Mouse (Mus musculus) ES-Bruce4 (cell line): ENCODE data around the gene Chd6. TPM values are rescaled to one million over a fixed set of nuclear protein-coding genes. Genes with fewer than 3 reads are reported as not detected.

Source experiments
- H3K27ac ChIP-seq: 2 replicates; pipeline ENCODE4 v1.5.1; 2012; ENCODE audit warnings: low read length, inconsistent platforms; ENCODE audit not compliant: insufficient read depth
- H3K27me3 ChIP-seq: 2 replicates; pipeline ENCODE4 v1.6.1; 2012; ENCODE audit warnings: mild to moderate bottlenecking, low read length, inconsistent platforms; ENCODE audit not compliant: control insufficient read depth, poor library complexity, insufficient read depth, severe bottlenecking
- H3K36me3 ChIP-seq: 2 replicates; pipeline ENCODE4 v1.6.1; 2012; ENCODE audit warnings: inconsistent platforms, mild to moderate bottlenecking, low read length, moderate library complexity; ENCODE audit not compliant: control insufficient read depth, poor library complexity, insufficient read depth, severe bottlenecking
- H3K4me1 ChIP-seq: one replicate; pipeline ENCODE4 v1.8.1; 2011; ENCODE audit warnings: low read length; ENCODE audit not compliant: control insufficient read depth, insufficient read depth
- H3K4me3 ChIP-seq: 2 replicates; pipeline ENCODE4 v1.5.1; 2011; ENCODE audit warnings: low read depth, mild to moderate bottlenecking, low read length
- H3K9ac ChIP-seq: 2 replicates; pipeline ENCODE4 v1.6.1; 2012; ENCODE audit warnings: low read depth, mild to moderate bottlenecking, inconsistent platforms; ENCODE audit not compliant: poor library complexity, severe bottlenecking
- H3K9me3 ChIP-seq: replicated peaks from 2 replicates; pipeline ENCODE4 v1.6.1; 2012; ENCODE audit warnings: mild to moderate bottlenecking, low read length, inconsistent platforms; ENCODE audit not compliant: control insufficient read depth, poor library complexity, insufficient read depth, severe bottlenecking
- CTCF ChIP-seq: IDR thresholded peaks from one replicate; pipeline ENCODE4 v1.8.1; 2011; ENCODE audit warnings: low read depth, low read length
- EP300 ChIP-seq: IDR thresholded peaks from 2 replicates; pipeline ENCODE4 v1.6.1; 2011; ENCODE audit warnings: low read depth, low read length; ENCODE audit not compliant: insufficient read depth
- POLR2A ChIP-seq: IDR thresholded peaks from one replicate; pipeline ENCODE4 v1.8.1; 2011; ENCODE audit warnings: low read length; ENCODE audit not compliant: insufficient read depth
- polyA plus RNA-seq: library from polyadenylated mRNA; stranded (reverse); fragments of >200 nt; gene quantifications from 2 replicates; pipeline ENCODE4 v1.2.4, GENCODE M21; 2011; ENCODE audit warnings: low read depth; ENCODE audit not compliant: missing spikeins, insufficient read depth, insufficient read length

Chd6 gene
- polyA plus RNA-seq, 1 experiment = 90.4 TPM

DNA sequence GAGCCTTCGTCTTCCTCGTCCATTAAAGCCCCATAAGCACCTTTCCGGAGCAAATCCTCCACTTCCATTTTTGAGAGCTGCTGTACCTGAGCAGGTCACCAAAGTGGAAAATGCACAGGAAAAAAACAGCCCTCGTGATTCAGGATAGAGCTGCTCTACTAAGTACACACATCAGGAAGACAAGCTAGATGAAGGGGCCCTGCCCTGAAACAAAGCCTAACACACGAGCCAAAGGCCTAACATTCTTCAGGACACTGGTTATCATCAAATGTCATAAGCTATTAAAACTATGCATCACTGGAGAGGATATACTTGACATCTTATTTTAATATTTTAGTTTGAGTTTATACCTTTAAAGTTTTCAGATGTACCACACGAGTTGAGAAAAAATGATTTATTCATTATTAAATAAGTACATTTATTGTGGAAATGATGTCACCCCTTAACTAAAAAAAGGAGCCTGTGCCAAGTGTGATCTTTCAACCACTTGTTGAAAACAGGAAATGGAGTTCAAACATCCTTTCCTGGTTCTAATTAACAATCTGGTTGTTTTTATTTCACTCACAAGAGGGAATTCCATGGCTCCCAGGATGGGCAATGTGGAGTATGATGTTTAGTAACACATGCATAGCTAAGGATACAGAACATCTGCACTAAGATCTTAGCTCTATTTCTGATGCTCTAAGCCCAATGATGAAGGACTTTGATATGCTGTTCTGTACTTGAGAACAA, 118.4 kb downstream of the Chd6 start:
- H3K27me3 ChIP-seq = no peaks in the 10 kb centered on the region
- H3K27ac ChIP-seq = no peak overlapping the region
- TF ChIP-seq EP300 (no peak), POLR2A (no peak), CTCF (no peak)
- peaks cover 4% of the 10 kb centered on the region; the same call in 1 of the 2 replicates for H3K9me3 ChIP-seq
- no peak overlapping the region for H3K9ac ChIP-seq
- H3K36me3 ChIP-seq = peaks cover 29% of the 10 kb centered on the region
- H3K4me1 ChIP-seq = no peaks in the 10 kb centered on the region
- H3K4me3 ChIP-seq = no peak overlapping the region

DNA sequence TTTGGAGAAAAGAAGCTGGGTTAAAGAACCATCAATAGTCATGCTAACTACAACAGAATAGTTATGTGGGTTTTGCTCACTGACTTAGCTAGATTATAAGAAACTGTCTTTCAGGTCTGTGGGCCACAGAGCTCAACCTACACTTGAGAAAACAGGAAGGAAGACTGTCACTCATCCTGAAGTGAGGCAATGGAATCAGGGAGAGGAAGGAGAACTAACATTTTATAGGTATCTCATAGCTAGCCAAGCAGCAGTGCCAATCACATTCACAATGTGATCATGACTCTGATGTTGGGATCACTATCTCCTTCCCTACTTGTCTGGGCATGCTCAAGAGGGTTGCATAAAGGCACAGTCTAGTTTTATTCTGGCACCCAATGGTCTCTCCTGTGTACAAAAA, 121.4 kb downstream of the Chd6 start:
- Histone ChIP-seq H3K36me3 (peaks cover 49% of the 10 kb centered on the region), H3K27me3 (no peaks in the 10 kb centered on the region), H3K9me3 (peaks cover 4% of the 10 kb centered on the region; the same call in 1 of the 2 replicates), H3K4me1 (no peaks in the 10 kb centered on the region), H3K27ac (0 out of 2 replicates have a peak overlapping the region, but pooled peaks have one; percentile 28), H3K9ac (no peak overlapping the region), H3K4me3 (no peak overlapping the region)
- no peak for TF ChIP-seq CTCF
- TF ChIP-seq POLR2A = no peak
- TF ChIP-seq EP300 = no peak

DNA sequence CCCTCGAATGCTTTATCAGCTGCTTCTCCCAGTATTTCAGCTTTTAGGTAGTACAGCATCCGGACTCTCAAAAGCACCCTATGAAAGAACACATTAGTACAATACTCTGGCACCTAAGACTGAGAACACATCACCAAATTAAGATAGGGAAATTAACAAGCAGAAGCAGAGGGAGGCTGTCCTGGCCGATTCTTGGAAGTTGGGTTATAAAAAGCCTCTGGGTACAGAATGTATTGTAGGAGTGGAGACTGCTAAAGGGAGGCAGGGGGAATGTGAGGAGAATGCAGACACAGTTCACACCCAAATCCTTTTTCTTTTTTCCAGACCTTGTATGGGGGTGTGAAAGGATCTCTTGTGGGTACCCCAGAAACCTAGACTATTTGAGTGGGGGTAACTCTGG, 126.2 kb downstream of the Chd6 start:
- Histone ChIP-seq H3K27me3 (no peaks in the 10 kb centered on the region), H3K27ac (no peak overlapping the region), H3K4me1 (no peaks in the 10 kb centered on the region), H3K4me3 (no peak overlapping the region), H3K9me3 (0 out of 2 replicates have a peak, but pooled peaks cover 3% of the 10 kb centered on the region), H3K9ac (no peak overlapping the region), H3K36me3 (peaks cover 43% of the 10 kb centered on the region)
- TF ChIP-seq CTCF (no peak), EP300 (no peak), POLR2A (no peak)

DNA sequence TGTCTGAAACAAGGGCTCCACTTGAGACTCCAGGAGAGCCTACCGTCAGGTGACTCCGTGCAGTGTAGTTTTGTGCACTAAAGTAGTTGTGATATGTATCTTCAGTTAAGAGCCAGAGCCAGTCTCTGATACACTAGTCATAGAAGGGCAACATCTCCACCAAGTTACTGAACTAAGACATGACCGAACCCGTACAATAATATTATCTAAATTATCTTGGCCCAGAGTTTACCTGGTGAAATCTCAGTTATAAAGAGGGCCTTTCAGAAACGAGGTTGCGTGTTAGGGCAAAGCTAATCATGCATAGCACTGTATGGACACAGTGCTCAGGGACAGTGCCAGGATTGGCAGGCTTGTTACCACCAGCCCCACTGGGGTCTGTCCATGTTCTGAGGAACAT, 127.1 kb downstream of the Chd6 start:
- H3K9ac ChIP-seq = no peak overlapping the region
- no peaks in the 10 kb centered on the region for H3K27me3 ChIP-seq
- H3K27ac ChIP-seq = no peak overlapping the region
- no peaks in the 10 kb centered on the region for H3K9me3 ChIP-seq
- no peak for TF ChIP-seq POLR2A
- no peak for TF ChIP-seq CTCF
- no peak for TF ChIP-seq EP300
- H3K36me3 ChIP-seq = peaks cover 42% of the 10 kb centered on the region
- no peak overlapping the region for H3K4me3 ChIP-seq
- H3K4me1 ChIP-seq = no peaks in the 10 kb centered on the region

DNA sequence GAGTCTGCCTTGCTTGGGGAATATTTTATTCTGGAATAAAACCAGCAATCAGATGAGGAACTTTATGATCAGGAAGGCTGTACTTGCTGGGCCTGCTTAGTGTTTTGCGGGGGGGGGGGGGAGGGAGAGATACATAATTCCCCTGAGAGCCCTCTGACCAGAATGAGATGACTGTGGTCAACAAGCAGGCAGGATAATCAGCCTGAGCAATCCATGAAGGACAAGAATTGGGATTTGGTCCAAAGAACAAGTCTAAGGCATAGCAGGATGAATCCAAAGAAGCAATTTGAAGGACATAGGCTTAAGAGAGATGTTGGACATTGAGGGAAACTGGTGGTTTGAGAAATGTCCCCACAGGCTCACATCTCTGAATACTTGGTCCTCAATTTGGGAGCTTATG, 130.2 kb downstream of the Chd6 start:
- no peaks in the 10 kb centered on the region for H3K9me3 ChIP-seq
- H3K4me3 ChIP-seq = no peak overlapping the region
- H3K36me3 ChIP-seq = peaks cover 38% of the 10 kb centered on the region
- no peak overlapping the region for H3K27ac ChIP-seq
- TF ChIP-seq POLR2A (no peak), CTCF (no peak), EP300 (no peak)
- no peaks in the 10 kb centered on the region for H3K27me3 ChIP-seq
- no peaks in the 10 kb centered on the region for H3K4me1 ChIP-seq
- H3K9ac ChIP-seq = no peak overlapping the region

DNA sequence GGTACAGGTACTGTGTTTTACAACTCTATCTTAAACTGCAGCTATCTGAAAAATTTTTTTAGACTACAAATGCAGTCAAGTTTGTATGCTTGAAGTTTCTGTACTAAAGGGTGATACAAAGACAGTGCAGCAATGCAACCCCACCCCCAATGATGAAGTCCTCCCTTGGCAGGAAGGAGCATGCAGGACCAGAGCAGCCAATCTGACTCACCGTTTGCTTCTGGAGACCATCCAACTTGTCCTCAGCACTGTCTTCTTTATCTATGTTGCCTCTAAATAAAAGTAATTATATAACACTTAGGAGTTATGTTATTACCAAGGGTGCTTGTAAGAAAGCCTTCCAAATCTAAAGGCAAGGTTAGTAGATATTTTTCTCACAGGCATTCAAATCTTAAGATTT, 131.6 kb downstream of the Chd6 start:
- Histone ChIP-seq H3K27ac (no peak overlapping the region), H3K9ac (no peak overlapping the region), H3K4me3 (no peak overlapping the region), H3K4me1 (no peaks in the 10 kb centered on the region), H3K36me3 (peaks cover 28% of the 10 kb centered on the region), H3K9me3 (no peaks in the 10 kb centered on the region), H3K27me3 (no peaks in the 10 kb centered on the region)
- no peak for TF ChIP-seq EP300
- no peak for TF ChIP-seq POLR2A
- TF ChIP-seq CTCF = no peak
